Mouse (Mus musculus): Measurements from ENCODE around the gene Sdk2.

Gene Sdk2

DNA sequence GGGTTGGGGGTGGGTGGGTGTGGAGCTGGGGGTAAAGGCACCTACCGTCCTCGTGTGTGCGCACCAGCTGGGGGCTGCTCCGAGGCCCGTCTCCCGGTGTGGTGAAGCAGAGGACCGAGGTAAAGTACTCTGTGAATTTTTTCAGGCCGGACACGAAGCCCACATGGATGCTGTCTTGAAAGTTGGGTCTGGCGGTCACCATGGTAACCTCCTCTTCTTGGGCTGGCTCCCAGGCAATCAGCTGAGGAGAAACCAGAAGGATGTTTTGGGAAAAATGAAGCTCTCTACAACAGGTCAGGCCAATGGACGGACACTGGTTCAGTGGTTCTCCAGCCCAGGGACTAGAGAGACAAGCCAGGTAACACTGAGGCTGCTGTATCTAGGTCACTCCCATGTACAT is 224.0 kb downstream of the Sdk2 start:
- DNase-seq (ENCODE audit: low spot score) = no peak

DNA sequence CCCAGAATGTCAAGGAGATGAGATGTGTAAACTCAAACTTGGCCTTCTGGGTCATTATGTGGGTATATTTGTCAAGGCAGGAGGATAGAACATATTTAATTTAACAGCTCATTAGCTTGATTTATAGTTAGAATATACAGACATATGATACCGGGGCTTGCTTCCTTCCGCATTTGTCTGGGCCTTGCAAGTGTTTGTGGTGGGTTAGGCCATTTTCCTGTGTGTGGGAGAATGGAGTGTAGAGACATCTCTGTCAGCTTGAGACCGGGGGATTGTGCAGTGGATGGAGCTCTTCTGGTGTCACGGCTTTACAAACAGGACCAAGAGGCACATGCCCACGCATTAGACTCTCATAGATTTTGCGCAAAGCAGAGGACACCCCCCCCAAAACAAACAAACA is 235.2 kb downstream of the Sdk2 start:
- no peak for DNase-seq (ENCODE audit: low spot score)

DNA sequence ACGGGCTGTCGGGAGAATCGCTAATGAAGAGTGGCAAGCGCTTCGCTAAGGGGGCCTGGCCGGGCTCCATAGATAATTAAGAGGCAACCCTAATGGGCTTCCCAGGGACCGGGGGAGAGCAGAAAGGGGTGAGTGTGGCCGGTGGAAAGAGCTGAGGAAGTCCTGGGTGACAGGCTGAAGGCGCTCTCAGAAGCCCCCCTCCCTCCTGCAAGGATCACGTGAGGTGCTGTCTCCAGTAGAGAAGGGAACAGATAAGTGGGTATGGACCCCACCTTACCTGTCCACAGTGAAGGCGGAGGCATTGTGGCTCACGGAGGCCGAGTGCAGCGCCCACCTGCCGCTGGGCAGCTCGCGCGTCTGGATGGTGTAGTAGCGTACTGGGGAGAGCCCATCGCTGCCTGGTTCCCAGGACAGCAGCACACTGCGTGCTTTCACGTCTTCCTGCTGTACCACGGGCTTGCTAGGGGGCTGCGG is 238.7 kb downstream of the Sdk2 start:
- no peak for DNase-seq (ENCODE audit: low spot score)

DNA sequence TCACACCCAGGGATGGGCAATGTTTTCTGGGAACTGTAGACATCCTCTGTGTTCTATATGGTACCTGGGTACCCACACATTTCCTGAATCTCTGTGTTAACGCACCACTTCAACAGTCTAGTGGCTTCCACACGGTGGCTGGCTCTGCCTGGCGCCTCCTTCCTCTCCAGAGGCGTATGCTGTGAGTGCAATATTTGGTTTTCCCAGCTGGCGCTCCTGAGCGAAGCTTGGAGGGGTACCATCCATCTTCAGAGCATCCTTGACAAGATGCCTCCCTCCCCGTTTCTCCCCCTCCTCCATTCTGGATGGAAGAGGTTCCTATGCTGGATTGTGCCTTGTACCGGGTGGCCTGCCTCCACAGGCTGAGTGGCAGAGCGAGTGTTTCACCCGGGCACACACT is 246.8 kb downstream of the Sdk2 start:
- no peak for DNase-seq (ENCODE audit: low spot score)

DNA sequence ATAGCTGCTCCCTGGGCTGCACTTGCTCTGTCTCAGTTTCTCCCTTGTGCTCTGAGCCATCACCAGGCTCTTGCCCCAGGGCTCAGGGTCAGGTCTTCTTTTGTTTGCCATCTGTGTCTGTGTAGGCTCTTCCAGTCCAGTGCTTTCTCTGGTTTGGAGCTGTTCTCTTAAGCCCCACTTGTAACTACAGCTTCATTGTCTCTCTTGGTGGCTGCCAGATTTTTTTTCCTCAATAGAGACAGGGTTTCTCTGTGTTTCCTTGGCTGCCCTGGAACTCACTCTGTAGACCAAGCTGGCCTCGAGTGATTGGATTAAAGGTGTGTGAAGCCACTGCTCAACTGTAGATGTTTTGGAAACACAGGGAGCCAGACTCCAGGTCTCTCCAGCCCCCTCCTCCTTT is 247.8 kb downstream of the Sdk2 start:
- no peak for DNase-seq (ENCODE audit: low spot score)

DNA sequence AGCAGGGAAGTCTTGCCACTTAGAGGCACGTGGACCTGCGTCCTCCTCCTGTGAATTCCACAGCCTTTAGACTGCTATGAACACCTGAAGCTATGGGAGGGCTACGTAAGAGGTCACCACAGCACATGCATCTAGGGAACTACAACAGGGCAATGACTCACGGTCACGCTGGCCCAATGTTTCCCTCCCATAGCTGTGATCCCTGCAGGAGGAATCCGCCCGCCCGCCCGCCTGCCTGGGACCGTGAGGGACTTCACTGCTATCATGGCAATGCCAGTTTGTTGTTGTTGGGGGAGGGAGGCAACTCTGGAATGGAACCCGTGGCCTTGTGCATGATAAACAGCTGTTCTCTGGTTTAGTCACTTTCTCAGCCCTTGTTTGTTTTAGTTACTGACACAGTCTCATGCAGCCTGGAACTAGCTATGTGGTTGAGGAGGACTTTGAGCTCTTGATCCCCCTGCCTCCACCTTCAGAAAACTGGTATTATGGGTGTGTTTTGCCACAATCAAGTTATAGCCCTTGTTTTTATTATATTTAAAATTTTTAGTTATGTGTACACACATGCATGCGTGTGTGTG is 249.8 kb downstream of the Sdk2 start:
- DNase-seq (ENCODE audit: low spot score) = no peak

DNA sequence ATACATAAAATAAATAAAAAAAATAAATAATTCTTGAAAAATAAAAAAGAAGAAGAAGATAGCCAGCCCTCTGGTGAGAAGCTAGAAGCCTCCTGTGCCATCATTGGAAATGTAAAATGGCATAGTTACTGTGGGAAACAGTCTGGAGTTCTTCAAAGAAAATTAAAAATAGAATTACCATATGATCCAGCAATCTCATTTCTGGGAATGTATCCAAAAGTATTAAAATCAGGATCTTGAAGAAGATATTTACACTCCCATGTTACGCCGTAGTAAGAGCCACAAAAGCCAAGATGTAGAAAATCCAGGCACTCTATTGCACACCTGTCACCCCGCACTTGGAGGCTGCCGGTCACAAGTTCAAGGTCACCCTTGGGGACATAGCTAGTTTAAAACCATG is 250.4 kb downstream of the Sdk2 start:
- DNase-seq (ENCODE audit: low spot score) = no peak

DNA sequence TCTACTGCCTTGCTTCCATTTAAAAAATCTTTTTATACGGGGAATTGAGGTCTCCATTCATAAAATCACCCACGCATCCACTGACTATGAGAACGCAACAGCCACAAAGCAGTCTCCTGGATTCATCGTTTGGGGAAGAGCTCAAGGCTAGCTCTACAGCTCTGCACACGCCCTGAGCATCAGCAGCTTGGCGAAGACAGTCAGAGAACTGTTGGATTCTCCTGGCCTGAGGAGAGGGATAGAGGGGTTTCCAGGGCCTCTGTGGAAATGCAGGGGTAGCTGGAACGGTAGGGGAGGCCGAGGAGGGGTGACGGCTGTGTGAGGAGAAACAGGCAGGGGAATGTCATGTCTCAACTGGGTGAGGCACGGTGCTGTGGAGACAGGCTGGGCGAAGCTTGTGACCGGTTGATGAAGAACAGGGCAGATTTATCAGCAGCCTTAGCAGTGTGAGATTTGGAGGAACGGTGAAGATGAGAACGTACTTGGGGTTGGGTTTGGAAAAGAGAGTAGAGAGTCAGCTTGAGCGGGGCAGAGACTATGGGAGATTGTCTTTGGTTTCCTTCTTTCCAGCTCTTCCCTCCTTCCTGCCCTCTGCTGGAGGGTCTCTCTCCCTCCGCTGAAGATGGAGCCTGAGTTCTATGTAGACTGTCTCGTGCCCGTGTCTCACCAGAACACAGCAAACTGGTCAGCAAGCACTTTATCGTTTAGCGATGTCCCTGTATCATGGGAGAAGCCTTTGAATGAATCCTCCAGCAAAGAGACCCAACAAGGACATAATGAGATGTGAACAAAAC is 255.1 kb downstream of the Sdk2 start:
- DNase-seq (ENCODE audit: low spot score) = no peak

DNA sequence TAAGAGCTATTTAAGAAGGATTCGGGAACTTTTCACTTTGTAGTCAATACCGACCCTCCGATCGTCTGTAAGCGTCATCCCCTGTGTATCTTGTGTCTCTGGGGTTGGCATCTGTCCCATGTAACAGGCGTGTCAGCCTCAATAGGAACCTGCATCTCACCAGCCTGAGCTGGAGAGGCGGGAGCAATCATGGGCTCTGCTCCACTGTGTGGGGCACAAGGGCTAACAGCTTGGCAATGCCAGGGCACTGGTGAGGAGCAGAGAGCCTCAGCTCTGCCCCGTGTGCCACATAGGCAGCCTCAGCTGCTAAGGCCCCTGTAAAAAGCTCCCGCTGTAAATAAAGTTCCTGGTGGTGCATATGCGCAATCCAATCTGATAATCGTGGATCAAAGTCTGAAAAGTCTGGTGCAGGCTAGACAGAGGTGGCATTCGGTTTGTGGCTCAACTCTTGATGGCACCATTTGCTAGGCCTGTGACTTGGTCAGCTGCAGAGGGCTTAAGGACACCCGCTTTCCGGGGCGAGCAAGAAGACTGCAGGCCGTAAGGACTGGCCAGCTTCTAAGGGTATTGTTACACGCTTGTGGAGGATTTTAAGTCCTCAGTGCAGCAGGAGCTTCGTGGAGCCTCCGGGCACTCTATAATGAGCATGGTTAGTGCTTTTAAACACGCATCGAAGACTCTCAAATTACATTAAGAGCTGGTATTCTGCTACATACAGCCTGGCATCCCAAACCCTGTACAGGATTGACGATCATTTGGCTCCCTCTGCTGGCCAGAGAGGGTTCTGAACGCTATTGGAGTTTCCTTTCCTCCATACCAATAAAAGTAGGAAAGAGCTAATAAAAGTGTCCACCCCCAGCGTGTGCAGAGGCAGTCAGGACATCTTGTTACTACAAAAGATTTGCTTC is 256.0 kb downstream of the Sdk2 start:
- peak; percentile 93 for DNase-seq (ENCODE audit: low spot score)

DNA sequence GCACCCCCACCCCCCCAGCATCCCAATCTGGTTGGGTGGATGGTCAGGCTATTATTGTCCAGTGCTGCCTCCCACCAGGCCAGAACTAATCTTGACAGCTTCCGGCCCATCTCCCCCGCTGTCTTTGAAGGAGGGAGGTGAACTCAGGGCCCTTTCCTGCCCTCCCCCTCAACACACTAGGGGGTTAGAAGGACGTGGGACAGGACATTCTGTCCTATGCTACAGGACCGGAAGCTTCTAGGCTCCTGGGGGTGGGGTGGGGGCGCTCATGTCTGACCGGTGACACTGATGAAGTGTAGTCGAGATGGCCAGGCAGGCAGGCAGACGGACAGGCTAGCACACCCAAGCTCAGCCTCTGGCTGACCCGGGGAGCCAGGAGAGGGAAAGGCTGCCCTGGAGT is 259.8 kb downstream of the Sdk2 start:
- no peak for DNase-seq (ENCODE audit: low spot score)

DNA sequence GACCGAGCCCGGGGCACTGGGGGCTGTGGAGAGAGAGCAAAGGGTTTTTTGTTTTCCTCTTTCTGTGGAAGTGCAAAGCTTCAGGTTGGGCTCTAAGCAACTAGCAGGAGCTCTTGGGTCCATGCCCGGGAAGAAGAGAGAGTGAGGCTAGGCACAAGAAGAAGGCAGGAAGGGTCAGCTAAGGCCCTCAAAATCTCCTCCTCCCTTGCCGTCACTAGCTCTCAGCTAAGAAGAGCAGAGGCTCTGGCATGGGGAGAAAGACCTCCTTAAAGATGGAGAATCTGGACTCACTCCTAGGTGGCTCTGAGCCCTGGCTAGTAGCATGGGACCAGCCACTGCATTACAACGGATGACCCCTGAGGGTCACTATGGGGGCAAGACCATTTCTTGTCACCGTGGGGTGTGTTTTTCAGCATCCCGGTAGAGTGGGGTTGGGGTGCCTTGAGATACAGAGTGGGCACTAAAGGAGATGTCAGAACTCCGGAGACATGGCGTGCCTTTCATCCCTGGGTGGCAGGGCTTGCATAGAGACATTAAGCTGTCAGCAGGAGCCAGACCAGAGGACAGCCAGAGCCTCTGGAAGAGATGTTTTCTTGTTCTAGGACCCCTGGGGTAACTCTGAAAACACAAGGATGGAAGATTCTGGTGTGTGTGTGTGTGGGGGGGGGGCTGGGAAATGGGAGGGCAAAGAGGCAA is 260.3 kb downstream of the Sdk2 start:
- no peak for DNase-seq (ENCODE audit: low spot score)

DNA sequence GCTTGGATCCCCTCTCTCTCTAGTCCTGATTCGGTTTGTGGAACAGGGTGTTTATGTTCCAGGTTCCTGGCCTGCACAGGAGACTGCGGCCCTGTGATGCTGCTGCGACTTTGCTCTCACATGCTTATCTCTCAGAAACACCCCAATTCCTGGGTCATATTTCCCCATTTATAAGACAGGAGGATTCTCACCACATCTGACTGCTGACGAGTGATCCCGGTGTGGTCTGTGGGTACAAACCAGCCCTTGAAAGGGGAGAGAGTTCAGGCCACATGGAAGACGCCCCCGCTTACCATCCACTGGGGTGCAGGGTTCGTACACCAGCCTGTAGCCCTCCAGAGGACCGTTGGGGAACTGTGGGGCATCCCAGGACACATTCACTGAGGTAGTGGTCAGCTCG is 260.9 kb downstream of the Sdk2 start:
- DNase-seq (ENCODE audit: low spot score) = no peak

DNA sequence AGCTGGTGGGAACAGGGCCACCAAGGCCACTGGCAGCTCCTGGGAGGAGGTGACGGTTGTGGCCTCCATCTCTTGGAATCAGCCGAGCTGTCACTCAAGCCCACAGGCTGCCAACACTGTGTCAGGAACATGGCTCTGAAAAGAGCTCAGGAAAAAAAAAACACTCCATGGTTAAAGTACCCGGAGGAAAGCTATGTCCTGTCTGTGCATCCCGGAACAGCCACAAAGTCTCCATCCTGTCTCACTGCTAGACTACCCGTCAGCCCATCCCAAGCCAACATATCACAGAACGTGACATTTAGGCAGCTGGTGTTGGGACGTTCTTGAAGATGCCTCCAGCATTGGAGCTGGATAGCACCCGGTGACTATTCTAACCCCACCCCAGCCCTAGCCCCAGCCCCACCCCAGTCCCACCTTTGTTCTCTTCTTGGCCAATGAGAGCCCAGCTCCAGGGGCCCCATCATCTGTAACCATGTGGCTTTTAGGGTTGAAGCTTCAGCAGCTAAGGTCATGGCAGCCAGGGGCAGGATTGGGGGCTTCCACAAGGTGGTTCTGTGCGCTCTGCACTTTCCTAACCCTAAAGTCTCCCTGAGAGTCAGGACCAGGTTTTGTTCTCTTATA is 263.4 kb downstream of the Sdk2 start:
- DNase-seq (ENCODE audit: low spot score) = peak; percentile 18

DNA sequence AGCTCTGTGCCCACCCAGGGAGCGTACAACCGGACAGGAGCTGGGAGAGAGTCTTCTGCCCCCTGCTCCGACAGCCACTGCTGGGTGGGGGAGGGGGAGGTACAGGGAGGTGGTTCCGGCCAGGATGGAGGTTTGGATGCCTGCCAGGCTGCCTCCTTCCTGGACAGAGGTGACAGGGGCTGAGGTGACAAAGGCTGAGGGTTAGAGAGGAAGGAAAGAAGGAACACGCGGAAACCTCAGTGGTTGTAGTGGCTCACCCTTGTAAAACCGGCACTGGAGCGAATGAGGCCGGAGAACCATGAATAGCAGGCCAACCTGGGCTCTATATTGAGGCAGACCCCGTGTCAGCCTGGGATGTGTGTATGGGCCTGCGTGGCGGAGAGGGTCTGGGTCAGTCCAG is 264.4 kb downstream of the Sdk2 start:
- DNase-seq (ENCODE audit: low spot score) = no peak

DNA sequence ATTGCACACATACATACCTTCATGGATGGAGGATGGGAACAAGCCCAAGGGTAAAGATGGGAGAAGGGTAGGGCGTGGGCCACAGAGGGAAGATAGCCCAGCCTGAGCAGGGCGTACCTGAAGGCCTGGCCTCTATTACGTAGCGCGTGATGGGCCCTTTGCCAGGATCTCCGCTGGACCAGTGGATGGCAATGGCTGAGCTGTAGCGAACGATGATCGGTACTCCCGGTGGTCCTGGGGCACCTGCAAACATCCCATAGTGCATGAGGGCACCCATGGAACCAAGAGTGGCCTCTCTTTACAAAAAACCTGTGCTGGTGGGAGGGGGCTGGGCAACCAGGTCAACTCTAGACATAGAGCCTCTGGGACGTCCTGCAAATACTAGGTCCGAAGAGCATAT is 266.8 kb downstream of the Sdk2 start:
- DNase-seq (ENCODE audit: low spot score) = no peak

DNA sequence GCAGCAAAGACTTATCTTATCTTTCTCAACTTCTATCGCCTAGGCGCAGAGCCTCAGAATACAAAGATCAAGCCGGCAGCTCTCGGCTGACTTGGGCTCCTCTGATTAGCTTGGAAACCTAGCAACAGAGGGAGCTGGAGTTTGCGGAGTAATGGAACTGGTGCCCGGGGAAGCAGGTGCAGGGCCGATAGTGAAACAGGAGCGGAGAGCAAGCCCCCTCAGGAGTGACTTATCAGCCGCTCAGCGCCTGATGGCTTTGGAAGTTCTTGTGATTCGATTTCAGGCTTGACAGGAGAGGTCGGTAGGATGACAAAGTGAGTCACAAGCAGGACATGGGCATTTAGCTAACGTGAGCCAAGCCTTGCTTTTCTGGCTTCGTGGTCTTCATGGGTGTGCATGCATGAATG is 267.8 kb downstream of the Sdk2 start:
- no peak for DNase-seq (ENCODE audit: low spot score)

DNA sequence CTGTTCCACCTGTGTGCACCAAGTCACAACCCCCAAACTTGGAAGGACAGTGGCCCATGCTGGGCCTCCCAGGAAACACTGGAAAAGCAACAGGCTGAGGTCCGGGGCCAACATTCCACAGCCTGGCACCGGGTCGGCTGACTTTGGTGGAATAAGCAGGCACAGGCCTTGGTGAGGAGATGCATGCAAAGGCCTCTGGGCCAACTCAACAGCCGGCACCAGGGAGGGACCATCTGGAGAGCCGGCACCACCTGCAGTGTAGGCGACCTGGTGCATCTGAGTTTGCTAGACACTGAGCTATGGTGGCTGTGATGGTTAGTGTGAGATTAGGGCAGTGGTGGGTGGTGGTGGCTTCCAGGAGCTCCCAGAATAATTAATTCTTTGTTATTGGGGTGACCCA is 268.8 kb downstream of the Sdk2 start:
- no peak for DNase-seq (ENCODE audit: low spot score)

DNA sequence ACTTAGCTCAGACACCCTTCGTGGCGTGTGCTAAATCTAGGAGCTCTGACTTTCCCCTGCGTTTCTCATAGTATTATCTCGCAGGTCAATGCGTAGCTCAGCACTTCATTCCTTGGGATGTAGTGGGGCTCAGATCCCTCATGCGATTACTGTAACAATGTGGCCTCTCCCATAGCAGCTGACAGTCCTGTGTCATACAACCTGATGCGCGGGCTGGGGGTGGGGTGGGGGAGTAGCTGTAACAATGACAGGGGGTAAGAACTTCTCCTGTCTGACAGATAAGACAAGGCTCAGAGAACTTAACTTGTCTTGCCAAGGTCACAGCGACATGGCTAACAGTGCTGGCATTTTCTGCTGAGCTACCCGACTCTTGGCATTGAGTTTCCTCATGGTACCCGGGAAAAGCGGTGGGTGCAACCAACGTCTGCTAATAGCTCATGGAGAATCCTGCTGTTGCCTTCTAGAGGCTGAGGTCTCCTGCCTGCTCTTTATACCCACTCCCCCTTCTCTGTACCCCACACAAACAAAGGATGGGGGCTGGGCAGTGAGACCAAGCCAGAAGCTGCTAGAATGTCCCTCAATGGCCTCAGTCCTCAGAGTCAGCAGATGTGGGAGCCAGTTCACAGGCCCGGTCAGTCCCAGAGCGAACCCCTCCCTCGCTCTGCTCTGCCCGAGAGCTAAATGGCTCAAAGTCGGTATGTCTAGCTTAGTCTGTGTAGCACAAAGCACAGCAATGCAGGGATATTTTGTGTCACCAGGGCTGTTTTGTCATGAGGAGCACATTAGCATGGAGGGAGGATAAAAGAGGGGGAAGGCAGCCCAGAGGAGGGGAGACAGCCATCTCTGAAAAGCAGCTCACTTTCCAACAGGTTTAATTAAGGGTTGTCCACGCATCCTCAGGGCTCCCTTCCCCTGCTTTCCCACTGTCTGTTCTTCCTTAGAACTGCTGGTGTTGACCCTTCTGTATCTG is 269.5 kb downstream of the Sdk2 start:
- DNase-seq (ENCODE audit: low spot score) = no peak

DNA sequence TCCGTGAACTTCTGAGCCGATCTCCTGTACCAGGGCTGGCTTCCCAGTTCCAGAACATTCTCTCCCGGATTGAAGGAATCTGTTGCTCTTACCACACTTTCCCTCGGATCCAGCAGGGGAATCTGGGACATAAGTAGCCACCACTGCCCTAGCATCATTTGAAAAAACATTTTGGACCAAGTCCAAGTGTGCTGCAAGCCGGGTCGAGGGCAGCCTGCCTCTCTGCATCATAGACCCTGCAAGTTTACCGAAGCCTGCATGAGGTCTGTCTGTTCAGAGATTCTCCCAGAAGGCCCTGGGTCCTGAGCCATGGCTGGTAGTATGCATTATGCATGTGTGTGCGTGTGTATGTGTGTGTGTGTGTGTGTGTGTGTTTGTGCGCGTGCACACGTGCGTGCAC is 271.0 kb downstream of the Sdk2 start:
- peak; percentile 26 for DNase-seq (ENCODE audit: low spot score)

DNA sequence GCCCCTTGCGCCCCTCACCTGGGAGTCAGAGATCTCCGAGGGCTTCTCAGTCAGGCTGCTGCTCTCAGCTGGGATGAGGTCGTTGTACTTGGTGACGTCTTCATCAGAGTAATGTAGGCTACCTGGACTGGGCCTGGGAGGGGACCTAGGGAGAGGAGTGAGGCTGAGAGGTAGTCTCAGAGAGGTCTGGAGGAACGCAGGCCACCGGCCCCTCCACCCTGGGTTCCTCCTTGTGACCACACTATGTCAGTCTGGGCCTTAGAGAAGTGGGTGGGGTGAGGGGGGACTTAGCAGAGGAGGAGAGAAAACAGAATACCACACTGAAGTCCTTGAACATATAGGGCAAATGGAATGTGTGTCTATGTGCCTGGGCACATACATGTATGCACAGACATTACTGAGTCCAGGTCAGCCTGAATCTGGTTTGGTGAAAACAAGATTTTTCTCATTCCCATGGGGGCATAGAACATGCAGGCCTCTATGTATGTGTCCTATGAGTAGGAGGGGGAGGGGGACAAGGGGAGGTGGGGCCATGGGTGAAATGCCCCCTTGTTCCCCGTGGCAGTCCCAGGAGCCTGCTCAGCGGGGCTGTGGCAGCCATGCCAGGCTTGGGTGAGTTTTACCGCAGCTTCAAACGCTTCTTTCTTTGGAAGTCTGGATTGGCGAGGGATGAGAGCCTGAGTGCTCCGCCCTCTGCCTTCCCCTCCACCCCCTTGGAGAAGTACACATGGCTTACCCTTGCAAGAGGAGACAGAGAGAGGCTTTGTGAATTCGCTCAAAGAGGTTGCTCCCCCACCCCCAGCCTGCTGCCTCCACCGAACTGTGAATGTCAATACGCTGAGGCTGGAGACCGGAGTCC is 275.3 kb downstream of the Sdk2 start:
- DNase-seq (ENCODE audit: low spot score) = no peak

Measured in adipocyte (in vitro differentiated cells).